Mouse (Mus musculus) lung, adult 10 weeks (tissue): ENCODE data around the gene Tas1r2. TPM values are rescaled to one million over a fixed set of nuclear protein-coding genes. Genes with fewer than 3 reads are reported as not detected.

Source experiments
- polyA plus RNA-seq: library from polyadenylated mRNA; stranded (reverse); fragments of 350-450 nt; fragmentation: Illumina TruSeq; extraction: RNeasy Lipid Tissue Mini Kit (QIAGEN cat#74804); gene quantifications from one replicate; pipeline ENCODE4 v1.2.3, GENCODE M21; 2014; ENCODE audit warnings: low read depth, low replicate concordance; ENCODE audit not compliant: insufficient read depth

Tas1r2 gene
- polyA plus RNA-seq: not detected

GRCm38 (mm10) chr4:139653238-139653637, at the start of gene Tas1r2:
Gene Tas1r2, plus strand, starts transcription at chr4:139653538.

DNA sequence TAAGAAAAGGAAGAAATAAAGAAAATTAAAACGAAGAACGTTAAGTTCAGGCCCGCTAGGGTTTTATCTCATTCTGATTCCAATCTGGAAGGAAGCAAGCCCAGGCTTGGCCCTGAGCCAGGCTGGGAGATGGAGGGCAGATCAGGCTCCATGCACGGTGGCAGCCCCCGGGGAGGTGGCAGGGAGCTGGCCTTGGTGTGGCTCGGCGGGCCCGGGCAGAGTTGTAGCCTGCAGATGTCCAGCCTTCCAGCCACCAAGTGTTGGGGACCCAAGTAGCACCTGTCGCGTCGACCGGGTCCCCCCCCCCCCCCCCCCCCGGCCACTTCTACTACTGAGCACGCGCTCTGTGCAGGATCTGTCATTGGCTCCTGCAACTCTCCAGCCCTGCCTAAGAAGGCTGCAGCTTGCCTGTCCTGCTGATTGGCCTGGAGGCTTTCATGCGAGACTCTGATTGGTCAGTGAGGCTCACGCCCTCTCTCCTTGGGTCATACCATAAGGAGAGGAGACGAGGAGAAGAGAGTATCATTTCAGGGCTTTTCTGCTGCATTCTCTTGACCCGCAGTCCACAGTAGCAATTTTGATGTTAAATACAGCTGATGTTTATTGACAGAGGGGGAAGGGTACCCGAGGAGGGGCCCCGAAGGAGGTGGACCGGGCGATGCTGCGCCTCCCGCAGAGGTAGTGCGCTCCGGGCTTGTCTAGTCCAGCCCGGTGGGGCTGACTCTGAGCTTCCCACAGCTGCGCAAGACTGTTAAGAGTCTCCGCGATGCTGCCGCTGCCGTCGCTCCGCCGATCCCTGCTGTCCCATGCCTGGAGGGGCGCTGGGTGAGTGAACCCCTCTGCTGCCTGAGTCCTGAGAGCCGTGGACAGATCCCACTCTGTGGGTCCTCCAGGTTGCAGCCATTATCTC, 30.7 kb upstream of the Tas1r2 start, which contains the start of gene Aldh4a1:
Gene Aldh4a1 (plus strand): TSS at position 494 of the 910 bp plus-strand sequence.

Other genes with a start within 250 kb of the Tas1r2 start
- 4.4 TPM for gene Iffo2, start 123.0 kb upstream of the Tas1r2 start, polyA plus RNA-seq
- not detected for gene Gm21969, start 50.4 kb upstream of the Tas1r2 start, polyA plus RNA-seq
- gene Aldh4a1, start 30.7 kb upstream of the Tas1r2 start, polyA plus RNA-seq: 18.2 TPM
- gene Pax7, start 180.0 kb downstream of the Tas1r2 start, polyA plus RNA-seq: not detected